Mouse (Mus musculus) stomach, embryonic 14.5 days (tissue): ENCODE measurements at regions not wholly inside any gene's neighbourhood (a gene's known extent, or its start where the extent isn't known, plus 50 kb on each side); places are given as distances from the start of the nearest gene placed in this dataset.

ENCODE experiments used
- ATAC-seq: fragments of 200-750 bp; cut with Nextera tagmentation; 2 replicates; pipeline ENCODE4 v1.8.0; 2017; ENCODE audit warnings: low read depth, moderate TSS enrichment; ENCODE audit not compliant: insufficient number of reproducible peaks, insufficient read depth, low FRiP score
- H3K27ac ChIP-seq: fragments of 300-500 bp; sonication (generic); 2 replicates; pipeline ENCODE4 v1.5.1; 2014; ENCODE audit warnings: mild to moderate bottlenecking, low read length, moderate library complexity, mixed read lengths
- H3K27me3 ChIP-seq: fragments of 300-500 bp; sonication (generic); 2 replicates; pipeline ENCODE4 v1.6.1; 2014; ENCODE audit warnings: low read length, control low read depth, mixed read lengths; ENCODE audit not compliant: control insufficient read depth, insufficient read depth
- H3K36me3 ChIP-seq: fragments of 300-500 bp; sonication (generic); 2 replicates; pipeline ENCODE4 v1.6.1; 2014; ENCODE audit warnings: mild to moderate bottlenecking, control low read depth, low read length, moderate library complexity, mixed read lengths; ENCODE audit not compliant: control insufficient read depth, insufficient read depth
- H3K4me1 ChIP-seq: fragments of 300-500 bp; sonication (generic); 2 replicates; pipeline ENCODE4 v1.6.1; 2014; ENCODE audit warnings: low read length, control low read depth, mixed read lengths; ENCODE audit not compliant: control insufficient read depth, insufficient read depth
- H3K4me2 ChIP-seq: fragments of 300-500 bp; sonication (generic); replicated peaks from 2 replicates; pipeline ENCODE4 v1.6.1; 2014; ENCODE audit warnings: low read depth, low read length, control low read depth
- H3K4me3 ChIP-seq: fragments of 300-500 bp; sonication (generic); 2 replicates; pipeline ENCODE4 v1.5.1; 2014; ENCODE audit warnings: low read depth, low read length, control low read depth
- H3K9ac ChIP-seq: fragments of 300-500 bp; sonication (generic); replicated peaks from 2 replicates; pipeline ENCODE4 v1.6.1; 2014; ENCODE audit warnings: low read depth, mild to moderate bottlenecking, control low read depth, low read length, moderate library complexity, mixed read lengths
- H3K9me3 ChIP-seq: fragments of 300-500 bp; sonication (generic); 2 replicates; pipeline ENCODE4 v1.6.1; 2016; ENCODE audit warnings: low read depth, low read length, control low read depth; ENCODE audit not compliant: control insufficient read depth
- WGBS: fragments of 180-500 bp; shearing (Covaris S2); extraction: QIAGEN DNeasy Blood & Tissue Kit; methylation state at CpG from one replicate; pipeline ENCODE4 v1.1.7; 2014; 5-methylcytosine and 5-hydroxymethylcytosine counted together

DNA sequence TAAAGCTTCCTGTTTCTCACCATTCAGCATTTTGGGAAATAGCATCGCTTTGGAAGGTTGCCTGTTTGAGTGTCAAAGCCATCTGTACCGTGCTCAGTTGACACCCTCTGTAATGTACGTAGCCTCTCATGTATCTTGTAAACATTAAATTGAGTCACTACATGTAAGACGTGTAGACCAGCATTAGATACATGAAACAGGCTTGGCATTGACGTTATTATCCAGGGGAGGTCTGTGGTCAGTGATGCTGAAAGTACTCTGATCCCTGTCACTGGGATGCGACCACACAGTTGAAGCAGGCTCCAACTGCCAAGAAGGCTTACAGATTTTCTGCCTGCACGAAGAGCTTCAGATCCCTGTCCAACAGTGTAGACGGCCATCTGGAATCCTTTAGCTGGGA, 872.3 kb upstream of the Lrrc6 start:
- no peak overlapping the region for H3K27ac ChIP-seq
- H3K27me3 ChIP-seq: no peaks in the 10 kb centered on the region
- H3K9ac ChIP-seq: no peak overlapping the region
- H3K4me1 ChIP-seq: no peaks in the 10 kb centered on the region
- no peak overlapping the region for H3K4me2 ChIP-seq
- ATAC-seq: peak; percentile 28; the same call in 1 of the 2 replicates
- WGBS: 62% methylated on average over 8 of the region's 8 CpGs
- no peaks in the 10 kb centered on the region for H3K36me3 ChIP-seq
- H3K4me3 ChIP-seq: no peak overlapping the region
- H3K9me3 ChIP-seq: no peaks in the 10 kb centered on the region

DNA sequence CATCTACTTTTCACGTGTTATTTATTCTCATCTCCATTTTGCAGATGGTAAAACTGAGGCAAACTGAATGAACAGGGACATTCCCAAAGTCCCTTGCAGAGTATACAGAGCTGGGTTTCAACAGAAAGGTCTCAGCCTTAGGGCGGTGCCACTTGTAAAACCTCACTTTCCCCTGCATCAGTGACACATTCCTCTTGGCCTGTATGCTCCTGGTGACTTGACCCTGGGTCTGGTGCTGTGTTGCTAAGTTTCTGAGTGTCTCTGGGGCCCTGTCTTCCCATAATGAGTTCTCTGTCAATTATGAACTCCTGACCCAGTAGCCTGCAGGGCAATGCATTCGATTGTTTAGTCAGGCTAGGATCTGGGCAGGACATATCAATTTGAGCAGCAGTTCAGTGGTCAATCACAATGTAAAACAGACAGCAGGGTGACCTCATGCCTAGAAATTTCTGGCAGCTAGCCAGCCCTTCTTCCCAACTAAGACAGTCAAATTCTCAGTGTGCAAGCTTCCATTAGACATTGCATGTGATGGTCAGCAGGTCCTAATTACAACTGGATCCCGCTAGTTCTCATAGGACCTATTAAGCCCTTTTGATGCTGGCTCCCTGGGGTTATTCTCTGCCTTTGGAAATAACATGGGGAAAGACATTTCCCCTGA, 863.5 kb upstream of the Lrrc6 start:
- Histone ChIP-seq H3K9me3 (no peaks in the 10 kb centered on the region), H3K4me1 (peaks cover 5% of the 10 kb centered on the region; the same call in 1 of the 2 replicates), H3K4me2 (no peak overlapping the region), H3K9ac (no peak overlapping the region), H3K27me3 (no peaks in the 10 kb centered on the region), H3K4me3 (no peak overlapping the region), H3K36me3 (no peaks in the 10 kb centered on the region), H3K27ac (no peak overlapping the region)
- 65% methylated on average over 4 of the region's 4 CpGs for WGBS
- ATAC-seq: 0 out of 2 replicates have a peak, but pooled peaks have one; percentile 6

- no peaks in the 10 kb centered on the region for H3K36me3 ChIP-seq
- 0% methylated on average over 1 of the region's 1 CpGs for WGBS
- no peaks in the 10 kb centered on the region for H3K9me3 ChIP-seq
- H3K4me2 ChIP-seq: no peak overlapping the region
- H3K27me3 ChIP-seq: no peaks in the 10 kb centered on the region
- H3K27ac ChIP-seq: 0 out of 2 replicates have a peak overlapping the region, but pooled peaks have one; percentile 4
- H3K9ac ChIP-seq: no peak overlapping the region
- no peak overlapping the region for H3K4me3 ChIP-seq
- H3K4me1 ChIP-seq: peaks cover 5% of the 10 kb centered on the region; the same call in 1 of the 2 replicates
- peak; percentile 28; the same call in 1 of the 2 replicates for ATAC-seq
Observed at GRCm38 (mm10) chr15:67361012-67361571, 860.4 kb upstream of the Lrrc6 start.

DNA sequence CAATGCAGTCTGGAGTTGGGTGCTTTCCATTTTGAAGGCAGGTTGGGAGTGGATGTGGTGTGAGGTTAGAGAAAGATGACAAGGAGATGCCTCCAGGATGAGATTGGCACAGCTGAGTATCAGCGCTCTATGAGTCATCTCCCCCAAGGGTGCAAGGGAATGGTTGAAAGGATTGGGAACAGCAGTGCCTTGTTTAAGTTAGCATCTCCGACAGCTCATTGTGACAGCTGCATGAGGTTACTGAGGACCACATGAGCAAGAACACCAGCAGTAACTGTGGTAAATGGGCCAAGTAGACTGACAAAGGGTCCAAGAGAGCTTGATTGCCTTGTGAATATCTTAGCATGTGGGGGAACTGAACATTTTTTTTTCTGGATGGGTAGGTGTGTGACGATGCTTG, 857.2 kb upstream of the Lrrc6 start:
- ATAC-seq: no peak
- H3K4me3 ChIP-seq: no peak overlapping the region
- H3K36me3 ChIP-seq: no peaks in the 10 kb centered on the region
- no peak overlapping the region for H3K9ac ChIP-seq
- WGBS: 89% methylated on average over 3 of the region's 3 CpGs
- H3K27ac ChIP-seq: no peak overlapping the region
- H3K9me3 ChIP-seq: no peaks in the 10 kb centered on the region
- H3K27me3 ChIP-seq: no peaks in the 10 kb centered on the region
- peaks cover 5% of the 10 kb centered on the region; the same call in 1 of the 2 replicates for H3K4me1 ChIP-seq
- no peak overlapping the region for H3K4me2 ChIP-seq

DNA sequence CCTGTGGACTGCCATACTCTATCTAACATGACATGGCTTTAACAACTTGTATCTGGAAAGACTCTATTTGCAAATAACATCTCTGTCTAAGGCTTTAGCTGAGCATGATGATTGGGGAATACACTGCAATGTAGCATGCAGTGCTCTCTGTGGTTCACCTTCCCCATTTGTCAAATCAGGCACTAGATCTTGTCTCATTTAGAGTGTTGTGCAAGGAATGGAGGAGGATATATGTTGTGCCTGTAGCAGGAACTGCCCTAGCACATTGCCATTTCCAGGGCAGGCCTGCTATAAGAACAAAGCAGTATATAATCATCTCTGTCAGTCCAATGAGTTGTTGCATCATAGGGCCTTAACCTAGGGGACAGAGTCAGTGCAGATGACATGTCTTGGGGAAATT, 854.6 kb upstream of the Lrrc6 start:
- H3K9ac ChIP-seq: no peak overlapping the region
- no peak overlapping the region for H3K4me3 ChIP-seq

DNA sequence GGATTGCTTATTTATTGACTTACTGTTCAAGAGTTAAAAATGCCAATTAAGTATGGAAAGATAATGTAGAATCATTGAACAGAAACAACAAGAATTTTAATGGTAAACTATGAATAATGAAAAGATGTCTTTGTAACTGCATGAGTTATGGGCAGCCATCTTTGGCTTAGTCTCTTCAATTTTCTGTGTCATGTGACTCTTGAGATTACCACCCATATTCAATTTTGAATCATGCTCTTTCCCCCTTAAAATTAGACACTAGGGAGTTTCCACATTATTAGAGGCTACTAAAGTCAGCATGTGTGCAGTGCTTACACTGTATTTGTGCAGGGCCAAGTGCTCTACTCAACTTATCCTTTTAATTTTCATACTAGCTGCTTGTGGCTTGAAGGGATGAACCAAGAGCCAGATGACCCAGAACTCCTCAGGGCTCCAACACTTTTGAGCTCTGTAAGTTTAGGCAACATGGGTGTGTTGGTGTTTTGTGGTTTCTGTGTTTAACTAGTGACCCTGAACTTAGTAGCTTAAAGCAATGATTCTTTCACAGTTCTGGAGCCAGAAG, 854.0 kb upstream of the Lrrc6 start:
- Histone ChIP-seq H3K4me1 (no peaks in the 10 kb centered on the region), H3K4me2 (no peak overlapping the region), H3K27me3 (no peaks in the 10 kb centered on the region), H3K36me3 (no peaks in the 10 kb centered on the region), H3K4me3 (no peak overlapping the region), H3K27ac (no peak overlapping the region), H3K9ac (no peak overlapping the region), H3K9me3 (no peaks in the 10 kb centered on the region)
- no peak for ATAC-seq

More for the DNA sequence above, 854.6 kb upstream of the Lrrc6 start:
- Histone ChIP-seq H3K36me3 (no peaks in the 10 kb centered on the region), H3K4me2 (no peak overlapping the region), H3K4me1 (no peaks in the 10 kb centered on the region), H3K27ac (no peak overlapping the region), H3K9me3 (no peaks in the 10 kb centered on the region), H3K27me3 (no peaks in the 10 kb centered on the region)
- ATAC-seq: no peak

DNA sequence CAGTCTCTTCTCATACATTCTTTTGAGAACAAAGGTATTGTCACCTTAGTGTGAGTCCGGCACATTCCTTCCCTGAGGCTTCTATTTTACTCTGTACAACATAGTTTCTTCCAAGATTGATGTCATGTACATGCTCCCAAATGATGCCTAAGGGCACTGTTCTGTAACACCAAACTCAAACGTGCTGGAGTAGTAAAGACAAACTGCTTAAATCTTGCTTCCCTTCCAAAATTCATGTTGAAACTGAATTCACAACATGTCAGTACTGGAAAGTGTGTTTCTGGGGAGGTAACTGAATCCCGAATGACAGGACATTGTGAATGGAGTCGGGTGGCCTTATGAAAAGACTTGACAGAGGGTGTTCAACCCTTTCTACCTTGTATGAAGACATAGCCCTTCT, 848.8 kb upstream of the Lrrc6 start:
- 80% methylated on average over 4 of the region's 4 CpGs for WGBS
- H3K27ac ChIP-seq: no peak overlapping the region
- H3K36me3 ChIP-seq: no peaks in the 10 kb centered on the region
- H3K4me3 ChIP-seq: no peak overlapping the region
- H3K9me3 ChIP-seq: no peaks in the 10 kb centered on the region
- no peak overlapping the region for H3K9ac ChIP-seq
- no peaks in the 10 kb centered on the region for H3K4me1 ChIP-seq
- H3K27me3 ChIP-seq: no peaks in the 10 kb centered on the region
- H3K4me2 ChIP-seq: no peak overlapping the region
- no peak for ATAC-seq

DNA sequence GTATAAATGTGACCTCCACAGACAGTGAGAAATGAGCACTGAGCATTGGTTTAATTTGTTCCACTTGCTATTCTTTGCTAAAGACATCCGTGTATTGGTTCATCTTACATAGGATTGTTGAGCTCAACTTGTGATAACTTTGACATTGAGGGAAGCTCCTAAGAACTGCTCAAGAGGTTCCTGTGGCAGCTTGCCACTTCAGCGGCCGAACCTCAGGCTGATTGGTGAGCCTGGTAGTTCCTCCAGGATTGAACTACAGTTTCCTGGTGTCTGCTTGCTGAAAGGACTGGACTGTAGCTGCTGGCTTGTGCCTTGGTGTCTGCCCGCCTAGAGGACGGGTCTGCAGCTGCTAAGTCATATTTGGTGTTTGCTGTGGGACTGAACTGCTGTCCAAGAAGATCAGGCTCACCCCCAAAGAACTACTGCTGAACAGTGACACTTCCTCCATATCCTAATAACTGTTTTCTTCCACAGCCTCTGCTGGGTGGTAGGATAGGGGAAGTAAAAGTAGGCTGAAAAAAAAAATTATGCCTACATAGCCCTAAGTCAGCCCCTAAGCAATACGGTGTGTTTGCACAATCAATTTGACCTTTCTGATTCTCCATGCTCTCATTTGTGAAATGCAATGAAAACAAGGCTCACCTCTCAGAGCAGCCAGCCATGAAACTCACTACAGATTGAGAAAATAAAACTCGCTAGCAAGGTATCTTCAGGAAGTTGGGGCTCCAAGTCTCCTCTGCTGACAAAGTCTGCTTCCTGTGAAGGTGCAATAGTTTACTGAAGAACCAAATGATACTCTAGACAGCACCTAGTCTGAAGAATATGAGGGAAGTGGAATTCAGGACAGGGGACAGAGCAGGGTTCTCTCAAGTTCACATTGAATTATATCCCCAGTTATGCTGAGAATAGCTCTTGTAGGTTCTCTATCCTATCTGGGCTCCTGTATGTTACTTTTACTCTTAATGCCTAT, 844.8 kb upstream of the Lrrc6 start:
- Histone ChIP-seq H3K4me2 (no peak overlapping the region), H3K27me3 (no peaks in the 10 kb centered on the region), H3K27ac (no peak overlapping the region), H3K9ac (no peak overlapping the region), H3K36me3 (no peaks in the 10 kb centered on the region), H3K9me3 (no peaks in the 10 kb centered on the region), H3K4me1 (no peaks in the 10 kb centered on the region), H3K4me3 (no peak overlapping the region)
- 80% methylated on average over 7 of the region's 7 CpGs for WGBS
- ATAC-seq: no peak
